Mouse (Mus musculus) heart, embryonic 14.5 days (tissue): ENCODE data around the gene Arntl2. TPM values are rescaled to one million over a fixed set of nuclear protein-coding genes. Genes with fewer than 3 reads are reported as not detected.

Experiments
- ATAC-seq: fragments of 200-750 bp; cut with Nextera tagmentation; 2 replicates; pipeline ENCODE4 v1.8.0; 2017; ENCODE audit warnings: low read depth, moderate TSS enrichment; ENCODE audit not compliant: insufficient number of reproducible peaks, insufficient read depth, low FRiP score
- H3K27ac ChIP-seq, 2 experiments: fragments of 200-500 bp in 1 of 2; fragments of 300-500 bp in 1 of 2; sonication (generic) in 1 of 2; replicated peaks in 1 of 2; 2 replicates each; pipeline ENCODE4 v1.5.1; 2012 to 2014; ENCODE audit warnings: low read depth in 2 of 2, low read length in 2 of 2, control low read depth in 1 of 2, mild to moderate bottlenecking in 1 of 2, mixed read lengths in 1 of 2; ENCODE audit not compliant: control insufficient read depth in 1 of 2, insufficient read depth in 1 of 2
- H3K27me3 ChIP-seq: fragments of 300-500 bp; sonication (generic); 2 replicates; pipeline ENCODE4 v1.6.1; 2014; ENCODE audit warnings: mild to moderate bottlenecking, low read length, control low read depth; ENCODE audit not compliant: control insufficient read depth, insufficient read depth
- H3K36me3 ChIP-seq: fragments of 300-500 bp; sonication (generic); 2 replicates; pipeline ENCODE4 v1.6.1; 2014; ENCODE audit warnings: mild to moderate bottlenecking, control low read depth, low read length, mixed read lengths; ENCODE audit not compliant: control insufficient read depth, insufficient read depth
- H3K4me1 ChIP-seq, 2 experiments: fragments of 200-500 bp in 1 of 2; fragments of 300-500 bp in 1 of 2; sonication (generic) in 1 of 2; 2 replicates each; pipeline ENCODE4 v1.6.1; 2012 to 2014; ENCODE audit warnings: low read length in 2 of 2, control low read depth in 1 of 2, mixed read lengths in 1 of 2; ENCODE audit not compliant: control insufficient read depth in 2 of 2, insufficient read depth in 2 of 2
- H3K4me2 ChIP-seq: fragments of 300-500 bp; sonication (generic); 2 replicates; pipeline ENCODE4 v1.6.1; 2014; ENCODE audit warnings: mild to moderate bottlenecking, low read length
- H3K4me3 ChIP-seq, 2 experiments: fragments of 200-500 bp in 1 of 2; fragments of 300-500 bp in 1 of 2; sonication (generic) in 1 of 2; 2 replicates each; pipeline ENCODE4 v1.5.1; 2012 to 2014; ENCODE audit warnings: low read length in 2 of 2, mild to moderate bottlenecking in 2 of 2, control low read depth in 1 of 2, low read depth in 1 of 2, moderate library complexity in 1 of 2; ENCODE audit not compliant: control insufficient read depth in 1 of 2, insufficient read depth in 1 of 2
- H3K9ac ChIP-seq: fragments of 300-500 bp; sonication (generic); 2 replicates; pipeline ENCODE4 v1.6.1; 2014; ENCODE audit warnings: mild to moderate bottlenecking, low read length
- H3K9me3 ChIP-seq: fragments of 300-500 bp; sonication (generic); 2 replicates; pipeline ENCODE4 v1.6.1; 2016; ENCODE audit warnings: low read length, control low read depth; ENCODE audit not compliant: control insufficient read depth
- WGBS: fragments of 180-500 bp; shearing (Covaris S2); extraction: QIAGEN DNeasy Blood & Tissue Kit; methylation state at CpG from one replicate; pipeline ENCODE4 v1.1.7; 2014; 5-methylcytosine and 5-hydroxymethylcytosine counted together
- polyA plus RNA-seq: library from polyadenylated mRNA; unstranded; fragments of >200 nt; fragmentation: Nextera tagmentation; extraction: Ambion mirVana; gene quantifications from 2 replicates; pipeline ENCODE4 v1.2.1, GENCODE M21; 2014

Gene Arntl2
- polyA plus RNA-seq, 1 experiment from 2014 or later = 3.7 TPM

- H3K27me3 ChIP-seq = no peaks in the 10 kb centered on the region
- H3K9ac ChIP-seq = no peak overlapping the region
- no peak overlapping the region for H3K27ac ChIP-seq
- H3K4me2 ChIP-seq = no peak overlapping the region
- WGBS = 68% methylated on average over 3 of the region's 3 CpGs
- H3K4me1 ChIP-seq = peaks cover 7 to 10% of the 10 kb centered on the region in 2 experiments
- H3K9me3 ChIP-seq = no peaks in the 10 kb centered on the region
- H3K36me3 ChIP-seq = peaks cover 50% of the 10 kb centered on the region
- no peak for ATAC-seq
- H3K4me3 ChIP-seq = no peak overlapping the region
Measured at GRCm38 (mm10) chr6:146778055-146778454, 17.8 kb upstream of the Arntl2 start.

- Histone ChIP-seq H3K36me3 (peaks cover 22% of the 10 kb centered on the region), H3K9ac (no peak overlapping the region), H3K27ac (no peak overlapping the region), H3K9me3 (0 out of 2 replicates have a peak, but pooled peaks cover 3% of the 10 kb centered on the region), H3K4me3 (no peak overlapping the region), H3K4me1 (peaks cover 3 to 8% of the 10 kb centered on the region in 2 experiments), H3K27me3 (no peaks in the 10 kb centered on the region), H3K4me2 (no peak overlapping the region)
- 89% methylated on average over 3 of the region's 3 CpGs for WGBS
- ATAC-seq = no peak
Measured at GRCm38 (mm10) chr6:146781566-146781965, 14.3 kb upstream of the Arntl2 start.

GRCm38 (mm10) chr6:146793527-146793926 lies 2.3 kb upstream of the Arntl2 start:
- Histone ChIP-seq H3K4me2 (no peak overlapping the region), H3K4me3 (no peak overlapping the region), H3K9me3 (no peaks in the 10 kb centered on the region), H3K36me3 (no peaks in the 10 kb centered on the region), H3K9ac (no peak overlapping the region), H3K27me3 (0 out of 2 replicates have a peak, but pooled peaks cover 3% of the 10 kb centered on the region), H3K4me1 (peaks cover 3 to 11% of the 10 kb centered on the region in 2 experiments; a peak in 3 of 4 replicates), H3K27ac (no peak overlapping the region)
- ATAC-seq = no peak
- WGBS = 44% methylated on average over 3 of the region's 3 CpGs

DNA sequence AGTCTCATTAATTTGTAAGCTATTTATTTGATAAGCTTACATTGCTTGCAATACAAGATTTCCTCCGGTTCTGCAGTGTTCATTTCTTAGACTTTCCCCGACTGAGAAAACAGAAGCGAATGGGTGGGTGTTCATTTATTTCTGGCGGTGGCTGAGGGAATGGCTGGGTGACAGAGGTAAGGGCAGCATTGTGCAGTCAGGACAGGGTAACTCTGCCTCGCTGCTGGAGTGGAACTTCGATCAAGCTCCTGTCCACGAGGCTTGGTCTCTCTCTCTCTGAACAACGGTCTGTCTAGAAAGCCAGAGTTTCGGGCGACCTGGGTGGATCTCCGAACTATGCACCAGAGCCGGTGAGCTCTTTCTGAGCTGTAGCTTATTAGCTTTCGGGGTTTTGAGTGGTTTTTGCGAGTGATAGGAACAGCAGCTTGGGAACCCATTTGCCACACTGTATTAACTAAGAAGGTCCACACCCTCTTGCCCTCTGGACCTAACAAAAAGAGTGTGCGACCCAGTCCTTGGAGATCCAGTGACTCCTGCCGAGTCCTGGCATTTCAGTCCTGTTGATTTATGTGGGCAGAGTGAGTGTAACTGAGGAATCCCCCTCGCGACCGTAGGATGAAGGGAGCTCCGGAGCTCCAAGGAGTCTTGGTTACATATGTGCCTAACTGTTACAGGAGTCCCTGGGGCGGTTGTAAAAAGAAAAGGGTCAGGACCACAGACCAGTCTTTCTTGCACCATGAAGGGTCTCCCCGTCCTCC lies 510 bp upstream of the Arntl2 start:
- Histone ChIP-seq H3K4me2 (peak overlapping the region; percentile 87), H3K9ac (peak overlapping the region; percentile 72), H3K9me3 (no peaks in the 10 kb centered on the region), H3K27me3 (0 out of 2 replicates have a peak, but pooled peaks cover 3% of the 10 kb centered on the region), H3K27ac (no peak overlapping the region), H3K4me1 (peaks cover 3 to 11% of the 10 kb centered on the region in 2 experiments; a peak in 3 of 4 replicates), H3K4me3 (peak overlapping the region; percentile 54 to 72), H3K36me3 (no peaks in the 10 kb centered on the region)
- 10% methylated on average over 22 of the region's 22 CpGs for WGBS
- peak; percentile 38; the same call in 1 of the 2 replicates for ATAC-seq

DNA sequence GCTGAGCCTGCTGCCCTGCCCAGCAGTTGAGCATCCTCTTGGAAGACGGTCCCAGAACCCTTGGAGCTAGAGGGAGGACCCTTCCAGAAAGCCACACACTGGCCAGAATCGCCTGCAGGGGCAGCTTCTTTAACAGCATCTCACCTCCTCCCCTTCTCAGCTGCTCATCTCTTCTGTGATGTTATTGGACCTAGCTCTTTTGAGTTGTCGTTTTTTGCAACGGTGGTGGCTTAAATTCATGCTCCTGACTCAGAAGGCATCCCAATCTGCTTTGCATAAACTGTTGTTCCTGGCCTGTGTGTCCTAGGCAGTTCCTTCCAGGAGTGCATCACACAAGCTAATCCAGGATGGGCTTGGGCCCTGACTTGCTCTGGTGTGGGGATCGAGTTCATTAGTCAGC lies 1.6 kb downstream of the Arntl2 start:
- Histone ChIP-seq H3K9ac (no peak overlapping the region), H3K4me3 (no peak overlapping the region), H3K9me3 (no peaks in the 10 kb centered on the region), H3K4me1 (peaks cover 3 to 11% of the 10 kb centered on the region in 2 experiments; a peak in 3 of 4 replicates), H3K36me3 (no peaks in the 10 kb centered on the region), H3K27me3 (0 out of 2 replicates have a peak, but pooled peaks cover 3% of the 10 kb centered on the region), H3K4me2 (no peak overlapping the region), H3K27ac (no peak overlapping the region)
- 54% methylated on average over 5 of the region's 5 CpGs for WGBS
- ATAC-seq = no peak

- Histone ChIP-seq H3K9ac (no peak overlapping the region), H3K4me1 (0 out of 4 replicates have a peak, but pooled peaks cover 0 to under 1% of the 10 kb centered on the region in 2 experiments), H3K27ac (no peak overlapping the region), H3K4me3 (no peak overlapping the region), H3K36me3 (peaks cover 45% of the 10 kb centered on the region), H3K4me2 (no peak overlapping the region), H3K9me3 (no peaks in the 10 kb centered on the region), H3K27me3 (no peaks in the 10 kb centered on the region)
- no peak for ATAC-seq
- WGBS = 76% methylated on average over 6 of the region's 6 CpGs
Measured at GRCm38 (mm10) chr6:146809991-146810390, 14.1 kb downstream of the Arntl2 start.

GRCm38 (mm10) chr6:146813007-146813406 lies 17.2 kb downstream of the Arntl2 start:
- Histone ChIP-seq H3K4me3 (no peak overlapping the region), H3K9ac (no peak overlapping the region), H3K4me2 (no peak overlapping the region), H3K27me3 (no peaks in the 10 kb centered on the region), H3K4me1 (no peaks in the 10 kb centered on the region), H3K36me3 (peaks cover 33% of the 10 kb centered on the region), H3K27ac (no peak overlapping the region), H3K9me3 (no peaks in the 10 kb centered on the region)
- ATAC-seq = no peak
- WGBS = 86% methylated on average over 5 of the region's 5 CpGs
